Mouse (Mus musculus): Measurements from ENCODE around the gene Foxk2.

- TF ChIP-seq EP300 (IDR thresholded peaks at IDR 0.05; ENCODE audit: low read depth), result 0 out of 2 replicates have a peak, but pooled peaks have one; percentile 19
- no peak for TF ChIP-seq CTCF (IDR thresholded peaks at IDR 0.05; ENCODE audit: low read depth)
These were observed 28.0 kb upstream of the Foxk2 start for GRCm38 (mm10) chr11:121231628-121232291.

All from liver, postnatal 0 days (tissue).